Mouse (Mus musculus) inflammation-experienced regulatory T-cells, adult 6 months (primary cell): ENCODE measurements around the gene Rbm15b. TPM values are rescaled to one million over a fixed set of nuclear protein-coding genes. Genes with fewer than 3 reads are reported as not detected.

Source experiments
- ATAC-seq: one replicate; pipeline ENCODE4 v1.8.0; 2017
- polyA plus RNA-seq, 3 experiments: library from polyadenylated mRNA; unstranded; fragments of 100-300 nt; shearing (Covaris generic); gene quantifications; one replicate each; pipeline ENCODE4 v1.2.1; 2017

Gene Rbm15b
- 1 to 10 TPM; 3.8 to 4.7 (median 4.0) TPM for polyA plus RNA-seq

DNA sequence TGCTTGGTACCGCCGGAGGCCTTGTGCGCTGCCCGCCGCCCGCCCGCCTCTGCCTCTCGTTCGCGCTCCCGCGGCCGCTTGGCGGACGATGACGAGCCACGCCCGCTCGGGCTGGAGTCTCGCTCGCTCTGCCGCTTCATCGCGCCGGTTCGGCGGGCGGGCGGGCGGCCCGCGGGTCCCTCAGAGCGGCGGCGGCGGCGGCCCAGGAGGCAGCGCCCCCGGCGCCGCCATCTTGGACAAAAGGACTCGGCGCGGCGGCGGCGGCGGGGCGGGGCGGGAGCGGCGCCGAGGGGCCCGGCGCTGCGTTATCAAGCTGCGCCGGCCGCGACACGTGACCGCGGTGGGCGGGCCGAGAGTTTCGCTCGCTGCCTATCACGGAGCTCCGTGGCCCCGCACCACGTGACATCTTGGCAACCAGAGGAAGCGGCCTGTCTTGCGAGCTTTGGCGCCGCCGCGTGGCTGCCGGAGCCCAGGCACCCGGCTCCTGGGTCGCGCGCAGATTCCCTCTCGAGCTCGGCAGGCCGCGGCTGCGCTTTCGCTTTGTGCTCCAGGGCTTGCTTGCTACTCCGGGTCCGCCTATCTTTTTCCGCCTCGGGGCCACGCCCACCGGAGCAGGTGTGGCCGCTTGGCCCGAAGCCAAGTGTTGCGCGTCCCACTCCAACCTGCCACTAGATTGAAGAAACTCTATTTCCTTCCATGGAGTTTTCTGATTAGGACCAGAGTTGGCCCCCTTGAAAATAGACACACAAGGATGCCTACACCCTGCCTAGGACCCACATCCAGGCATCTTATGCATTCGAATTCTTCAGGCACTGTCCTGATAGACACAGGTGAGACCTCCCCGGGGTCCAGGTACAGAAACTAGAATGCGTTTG, at the start of gene Rbm15b:
Gene Rbm15b (minus strand): TSS at position 601 of the 875 bp plus-strand sequence.
- peak; percentile 70 for ATAC-seq

DNA sequence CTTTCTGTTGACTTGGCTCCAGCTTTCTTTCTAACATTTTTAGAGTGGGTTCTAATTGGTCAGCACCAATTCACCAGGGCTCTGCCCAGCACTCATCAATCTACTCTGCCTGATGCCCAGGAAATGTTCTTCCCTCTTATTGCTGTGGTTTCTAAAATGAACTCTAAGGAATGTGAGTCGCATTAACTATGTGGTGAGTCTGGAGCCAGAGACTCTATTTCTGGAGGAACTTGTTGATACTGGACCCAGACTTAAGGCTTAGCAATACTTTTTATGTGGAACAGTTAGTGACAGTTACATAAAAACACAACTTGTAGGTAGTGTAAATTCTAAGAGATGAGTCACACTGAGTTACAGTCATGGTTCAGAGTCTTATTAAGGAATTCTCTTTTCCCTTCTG, 47.8 kb upstream of the Rbm15b start:
- no peak for ATAC-seq

DNA sequence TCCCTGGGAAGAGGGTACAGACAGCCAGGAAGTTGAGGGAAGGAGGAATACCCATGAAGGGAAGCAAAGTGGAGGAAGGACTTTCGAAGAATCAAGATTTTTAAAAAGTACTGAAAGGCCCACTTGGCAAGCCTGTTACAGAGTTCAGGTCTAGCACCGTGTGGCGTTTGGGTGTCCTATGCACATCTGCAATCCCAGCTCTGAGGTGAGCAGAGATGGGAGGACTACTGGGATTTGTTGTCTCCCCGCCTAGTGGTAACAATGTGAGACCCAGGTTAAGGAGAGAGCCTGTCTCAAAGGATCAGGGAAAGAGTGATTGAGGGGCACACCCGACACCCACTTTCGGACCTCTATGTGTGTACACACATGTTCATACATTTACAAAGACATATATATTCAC, 27.6 kb upstream of the Rbm15b start:
- ATAC-seq = no peak

DNA sequence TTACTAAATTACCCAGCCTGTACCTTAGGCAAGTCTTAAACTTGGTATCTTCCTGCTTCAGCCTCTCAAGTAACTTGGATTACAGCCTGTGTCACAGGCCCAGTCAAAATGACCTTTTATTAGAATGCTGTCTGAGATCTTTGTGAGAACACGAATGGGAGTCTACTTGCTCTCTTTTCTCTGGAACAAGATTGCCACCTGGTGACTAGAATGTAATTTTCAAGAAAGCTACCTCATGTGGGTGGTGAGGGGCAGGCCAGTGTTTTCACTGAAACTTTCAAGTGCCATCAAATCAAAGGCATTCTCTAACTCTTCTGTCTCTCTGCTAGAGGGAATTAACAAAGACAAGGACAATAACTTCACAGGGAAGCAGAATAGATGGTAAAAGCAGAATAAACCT, 26.5 kb upstream of the Rbm15b start:
- no peak for ATAC-seq

DNA sequence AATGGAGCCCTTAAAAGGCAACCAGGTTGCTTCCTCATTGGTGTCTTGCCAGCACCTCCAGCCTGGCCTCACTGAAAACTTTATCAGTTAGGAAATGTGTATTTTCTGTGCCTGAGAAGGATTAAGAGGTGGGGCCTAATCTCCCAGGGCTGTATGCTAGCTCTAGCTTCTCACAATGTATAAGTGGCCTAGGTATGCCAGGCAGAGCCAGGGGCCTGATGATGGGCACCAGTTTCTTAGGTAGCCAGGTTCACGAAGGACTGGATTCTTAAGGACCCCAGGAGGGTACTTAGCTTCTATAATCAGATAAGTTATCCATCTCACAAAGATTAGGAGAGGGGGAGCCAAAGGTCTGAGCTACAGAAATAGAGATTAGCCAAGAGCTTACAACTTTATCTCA, 24.4 kb upstream of the Rbm15b start:
- no peak for ATAC-seq

DNA sequence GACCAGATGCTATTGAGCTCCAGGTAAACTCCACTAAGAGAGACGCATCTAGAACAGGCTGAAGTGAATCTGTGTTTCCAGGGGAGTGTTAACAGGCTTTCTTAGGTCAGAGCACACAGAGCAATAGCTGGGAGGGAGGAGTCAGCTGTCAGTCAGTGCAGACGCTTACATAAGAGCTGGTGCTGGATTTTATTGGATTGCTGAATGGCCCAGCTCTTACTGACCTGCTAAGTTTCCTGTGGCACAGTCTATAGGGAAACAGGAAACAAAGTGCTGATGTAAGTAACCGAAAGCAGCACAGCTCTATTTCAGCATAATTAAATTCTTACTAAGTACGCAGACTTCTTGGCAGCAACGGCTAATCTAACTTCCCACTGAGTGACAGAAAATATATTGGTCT, 21.5 kb upstream of the Rbm15b start:
- no peak for ATAC-seq

DNA sequence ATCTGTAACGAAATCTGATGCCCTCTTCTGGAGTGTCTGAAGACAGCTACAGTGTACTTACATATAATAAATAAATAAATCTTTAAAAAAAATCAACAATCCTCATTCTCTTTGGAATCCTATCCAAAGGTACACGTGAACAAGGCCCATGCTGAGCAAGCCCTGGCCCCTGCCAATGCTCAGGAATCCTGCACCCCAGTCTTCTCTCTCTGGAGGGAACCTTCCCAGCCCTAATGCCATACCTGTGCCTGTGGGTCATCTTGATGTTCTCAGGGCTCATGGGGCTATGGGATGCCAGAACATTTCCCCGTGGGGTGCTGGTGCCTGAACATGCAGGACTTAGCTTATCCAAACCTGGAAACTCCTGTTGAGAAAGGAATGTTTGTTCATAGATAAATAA, 20.9 kb upstream of the Rbm15b start:
- ATAC-seq = no peak

DNA sequence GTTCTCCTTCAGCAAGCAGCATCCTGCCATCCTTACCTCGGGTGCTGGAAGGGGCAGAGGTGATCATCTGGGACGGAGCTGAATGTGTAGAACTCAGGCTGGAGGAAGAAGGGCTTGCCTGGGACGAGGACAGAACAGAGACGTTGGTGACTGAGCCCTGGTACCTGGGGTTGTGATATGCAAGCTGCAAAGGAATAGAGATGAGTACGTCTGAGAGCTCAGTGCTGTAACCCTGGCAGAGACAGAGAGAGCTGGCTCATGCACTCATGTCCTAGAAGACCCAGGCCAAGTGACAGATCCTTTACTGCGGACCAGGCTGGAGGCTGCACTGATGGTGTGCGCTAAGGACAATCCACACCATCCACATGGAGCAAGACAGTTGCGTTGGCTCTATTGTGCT, 19.4 kb upstream of the Rbm15b start:
- ATAC-seq = no peak

DNA sequence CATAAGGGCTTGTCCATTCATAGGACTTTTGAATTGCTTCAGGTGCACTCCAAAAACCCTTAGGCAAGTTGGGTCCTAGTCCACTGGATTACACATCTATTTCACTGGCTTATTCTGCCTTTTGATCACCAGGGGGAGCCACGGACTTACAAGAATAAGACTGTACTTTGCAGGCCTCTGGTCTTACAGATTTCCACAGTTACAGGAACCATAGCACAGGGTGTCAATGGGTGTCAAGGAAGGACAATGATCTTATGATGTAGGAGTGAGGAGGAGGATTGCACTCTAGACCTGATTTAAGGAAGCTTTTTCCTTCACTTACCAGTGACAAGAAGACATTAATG, 16.5 kb upstream of the Rbm15b start:
- no peak for ATAC-seq

DNA sequence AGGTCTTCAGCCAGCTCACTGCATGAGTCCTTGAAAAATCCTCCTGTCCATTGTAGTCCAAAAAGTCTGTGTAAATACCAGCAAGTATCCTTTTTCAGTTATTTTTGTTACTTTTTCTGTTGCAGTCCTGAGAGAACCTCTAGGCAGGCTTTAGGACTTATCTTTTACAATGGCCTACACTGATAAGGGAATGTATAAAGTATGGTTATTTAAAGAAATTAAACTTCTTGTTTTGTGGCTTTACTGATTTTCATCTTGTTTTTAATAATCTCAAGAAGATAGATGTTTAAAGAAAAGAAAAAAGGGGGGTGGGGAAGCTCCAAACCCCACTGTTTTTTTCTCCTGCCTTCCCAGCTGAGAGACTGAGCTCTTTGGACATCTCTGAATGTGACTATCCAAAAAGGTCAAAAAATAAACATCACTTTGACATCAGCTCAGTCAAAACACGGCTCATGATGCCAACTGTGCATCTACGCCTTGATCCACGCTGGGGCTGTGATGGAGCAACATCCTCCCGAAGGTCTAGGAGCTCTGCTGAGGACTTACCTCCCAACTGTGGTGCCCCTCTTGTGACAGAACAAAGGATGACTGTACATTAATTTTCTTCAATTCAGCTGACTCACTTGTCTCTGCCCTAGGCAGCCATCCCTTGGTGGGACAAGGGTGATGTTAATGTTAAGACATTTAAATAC, 16.0 kb upstream of the Rbm15b start:
- ATAC-seq = no peak

DNA sequence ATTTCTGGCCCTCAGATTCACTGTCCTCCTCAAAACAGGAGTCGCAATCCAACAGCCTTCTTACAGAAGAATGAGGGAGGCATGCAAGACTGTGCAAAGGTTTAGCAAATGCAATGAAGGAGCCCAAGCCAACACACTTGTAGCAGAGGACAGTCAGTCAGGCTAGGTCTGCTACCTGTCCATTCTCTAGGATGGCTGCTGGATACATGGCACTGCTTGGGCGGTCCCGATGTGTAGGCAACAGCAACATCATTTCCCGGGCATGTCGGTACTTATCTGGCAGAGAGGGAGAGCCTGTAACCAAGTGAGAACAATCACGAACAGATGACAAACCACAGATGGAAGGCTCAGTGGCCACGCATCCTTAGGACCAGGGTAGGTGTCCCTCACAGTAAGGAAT, 14.4 kb upstream of the Rbm15b start:
- ATAC-seq = no peak

DNA sequence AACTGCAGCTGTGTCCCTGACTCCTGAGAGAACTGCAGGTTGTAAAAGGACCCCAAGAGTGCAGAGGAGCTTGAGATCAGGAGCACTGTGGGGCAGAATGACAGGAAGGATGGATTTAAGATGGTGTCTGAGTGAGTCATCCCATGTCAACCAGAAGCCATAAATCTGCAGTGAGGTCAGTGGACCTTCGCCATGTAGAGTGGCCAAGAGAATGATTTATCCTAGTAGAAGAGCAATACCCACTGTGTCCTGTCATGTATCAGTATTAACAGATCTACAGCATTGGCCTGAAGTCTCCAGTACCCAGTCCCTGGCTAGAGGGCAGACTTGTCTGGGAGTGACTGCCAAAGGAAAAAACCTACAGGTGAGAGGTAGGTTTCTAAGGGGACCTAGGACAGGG, 11.7 kb upstream of the Rbm15b start:
- no peak for ATAC-seq

DNA sequence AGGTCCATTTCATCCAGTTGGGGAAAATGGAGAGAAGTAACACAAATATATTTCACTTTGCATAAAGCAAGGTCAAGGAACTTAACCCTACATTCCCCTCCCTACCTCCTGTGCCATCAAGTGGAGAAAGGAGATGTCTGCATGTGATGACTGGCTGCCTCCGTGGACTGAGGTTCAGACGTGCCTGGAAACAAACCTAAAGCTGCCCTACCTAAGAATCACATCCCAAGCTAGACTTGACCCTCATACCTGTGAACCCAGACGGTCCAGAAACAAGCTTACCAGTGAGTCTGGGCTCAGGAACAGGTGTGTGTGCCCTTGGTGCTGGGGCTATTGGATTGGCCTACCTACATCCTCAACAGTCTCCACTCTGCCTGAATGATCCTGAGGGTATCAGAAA, 6.1 kb upstream of the Rbm15b start:
- no peak for ATAC-seq

DNA sequence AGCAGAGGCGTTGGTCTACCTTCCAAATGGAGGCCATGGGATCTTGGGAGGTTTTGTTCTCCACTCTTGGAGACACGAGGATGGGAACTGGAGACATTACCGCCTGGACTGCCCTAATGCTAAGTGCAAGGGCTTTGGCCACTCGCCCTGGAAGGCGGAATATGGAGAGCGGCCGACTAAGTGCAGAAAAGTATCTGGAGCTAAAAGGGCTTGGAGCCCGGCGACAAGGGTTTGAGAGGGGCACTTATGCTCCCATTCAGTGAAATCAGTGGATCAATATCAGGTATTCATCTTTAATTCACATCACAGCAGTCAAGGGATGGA, 5.3 kb upstream of the Rbm15b start:
- no peak for ATAC-seq

DNA sequence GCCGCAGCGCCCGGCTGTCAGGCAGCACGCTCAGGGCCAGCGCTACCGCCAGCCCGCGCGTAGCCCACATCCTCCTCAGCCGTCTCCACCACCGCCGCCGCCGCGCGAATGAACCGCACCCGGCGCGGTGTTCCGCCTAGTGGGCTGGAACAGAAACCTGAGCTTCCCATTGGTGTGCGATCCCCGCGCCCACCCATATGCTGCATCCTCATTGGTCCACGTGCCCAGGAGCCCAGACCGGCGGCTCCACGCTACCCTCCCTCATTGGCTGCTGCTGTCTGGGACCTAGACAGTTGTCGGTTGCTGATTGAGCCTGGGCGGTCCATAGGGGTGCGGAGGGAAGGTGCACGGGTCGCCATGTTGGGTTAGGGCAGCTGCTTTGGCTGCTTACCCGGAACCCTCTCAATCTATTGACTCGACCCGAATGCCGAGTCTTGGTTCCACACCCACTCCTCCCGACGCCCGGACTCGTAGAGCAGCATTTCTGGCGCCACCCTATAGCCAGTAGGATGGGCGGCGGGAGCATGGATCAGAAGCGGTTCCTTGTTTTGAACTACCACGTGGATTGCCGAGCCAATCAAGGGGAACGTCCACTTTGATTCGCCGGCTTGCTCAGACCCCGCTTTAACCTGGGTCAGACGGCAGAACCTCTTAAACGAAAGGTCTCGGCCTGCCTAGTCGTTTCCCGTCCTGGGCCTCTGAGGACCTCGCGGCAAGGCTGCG, 4.8 kb upstream of the Rbm15b start, which contains the start of gene Manf:
Gene Manf (minus strand): TSS at position 151 of the 723 bp plus-strand sequence.
- ATAC-seq = peak; percentile 88

DNA sequence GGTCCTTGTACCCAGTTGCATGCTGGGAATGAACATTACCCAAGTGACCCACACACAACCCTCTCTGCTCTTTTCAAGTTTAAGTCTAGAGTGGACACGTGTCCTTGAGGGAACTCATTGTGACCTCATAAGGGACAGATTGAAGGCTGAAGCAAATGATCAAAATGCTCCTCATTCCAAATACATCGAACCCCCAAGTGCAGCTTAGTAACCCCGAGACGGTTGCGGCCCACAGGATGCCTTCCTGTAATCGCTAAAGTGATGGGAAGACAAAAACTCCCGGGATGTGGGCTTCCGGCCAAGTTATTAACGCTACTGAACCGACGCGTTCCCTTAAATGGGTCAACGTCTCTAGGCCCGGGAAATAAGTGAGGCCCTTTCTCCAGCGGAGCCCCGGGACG, 4.1 kb upstream of the Rbm15b start:
- ATAC-seq = no peak

DNA sequence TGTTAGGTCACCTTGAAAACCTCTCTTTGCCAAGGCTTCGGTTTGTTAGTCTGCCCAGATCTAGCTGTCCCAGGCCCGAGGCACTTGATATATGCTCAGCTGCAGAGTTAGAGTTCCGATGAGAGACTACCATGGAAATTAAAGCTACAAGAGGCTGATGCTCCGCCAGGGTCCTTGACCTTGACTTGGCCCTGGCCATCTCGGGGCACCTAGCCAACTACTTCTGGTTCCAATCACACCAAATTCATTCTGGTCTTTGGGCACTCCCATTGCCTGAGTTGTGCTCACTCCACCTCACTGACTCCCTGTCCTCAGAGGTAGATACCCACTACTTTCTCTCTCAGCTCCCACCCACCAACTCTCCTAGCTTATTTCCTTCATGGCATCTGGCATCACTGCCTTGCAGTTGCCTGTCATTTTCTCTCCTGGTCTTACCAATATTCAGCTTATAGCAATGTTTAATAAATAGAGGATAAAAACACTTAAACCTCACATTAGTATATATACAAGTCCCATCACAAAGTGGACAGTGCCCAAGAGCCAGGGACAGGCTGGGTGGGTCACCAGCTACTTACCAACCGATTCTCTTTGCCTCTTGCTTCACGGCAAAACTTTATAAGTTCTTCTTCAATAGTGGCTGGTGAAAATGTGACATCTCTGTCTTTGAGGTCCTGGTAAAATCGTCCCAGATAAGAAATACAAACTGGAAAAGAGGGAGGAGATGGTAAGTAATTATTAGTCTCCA, 3.4 kb upstream of the Rbm15b start:
- no peak for ATAC-seq

DNA sequence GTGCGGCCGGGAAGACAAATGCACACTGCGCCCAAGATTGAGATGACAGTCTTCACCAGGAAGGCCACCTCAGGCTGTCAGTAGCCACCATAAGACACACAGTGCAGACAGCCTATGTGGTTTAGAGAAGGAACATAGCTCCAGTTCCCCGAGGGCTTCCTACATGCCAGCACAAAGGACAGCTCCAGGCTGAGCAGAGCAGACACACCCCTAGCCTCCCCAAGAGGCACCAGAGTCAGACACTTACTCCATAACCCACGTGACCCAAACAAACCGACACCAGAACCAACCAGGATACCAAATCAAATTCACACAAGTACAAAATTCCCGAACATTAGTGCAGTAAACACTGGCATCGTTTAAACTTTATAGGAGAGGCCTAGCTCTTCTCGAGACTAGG, 2.1 kb upstream of the Rbm15b start:
- no peak for ATAC-seq

DNA sequence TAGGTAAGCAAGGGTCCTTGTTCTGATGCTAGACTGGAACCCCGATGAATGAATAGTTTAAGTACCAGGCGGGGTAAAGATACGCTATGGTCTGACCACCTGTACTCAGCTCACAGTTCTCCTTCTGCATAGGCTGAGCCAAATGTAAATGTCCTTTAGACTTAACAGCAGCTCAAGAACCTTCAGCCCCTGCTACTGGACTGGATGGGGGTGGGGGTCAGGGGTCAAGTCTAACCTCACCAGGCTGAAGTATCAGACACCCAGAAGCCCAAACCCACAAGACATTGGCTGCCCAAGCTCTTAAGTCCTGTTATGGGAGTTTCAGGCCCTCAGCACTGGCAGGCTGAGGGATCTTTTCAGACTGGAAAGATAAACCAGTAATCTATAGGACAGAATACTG, 1.1 kb upstream of the Rbm15b start:
- no peak for ATAC-seq

DNA sequence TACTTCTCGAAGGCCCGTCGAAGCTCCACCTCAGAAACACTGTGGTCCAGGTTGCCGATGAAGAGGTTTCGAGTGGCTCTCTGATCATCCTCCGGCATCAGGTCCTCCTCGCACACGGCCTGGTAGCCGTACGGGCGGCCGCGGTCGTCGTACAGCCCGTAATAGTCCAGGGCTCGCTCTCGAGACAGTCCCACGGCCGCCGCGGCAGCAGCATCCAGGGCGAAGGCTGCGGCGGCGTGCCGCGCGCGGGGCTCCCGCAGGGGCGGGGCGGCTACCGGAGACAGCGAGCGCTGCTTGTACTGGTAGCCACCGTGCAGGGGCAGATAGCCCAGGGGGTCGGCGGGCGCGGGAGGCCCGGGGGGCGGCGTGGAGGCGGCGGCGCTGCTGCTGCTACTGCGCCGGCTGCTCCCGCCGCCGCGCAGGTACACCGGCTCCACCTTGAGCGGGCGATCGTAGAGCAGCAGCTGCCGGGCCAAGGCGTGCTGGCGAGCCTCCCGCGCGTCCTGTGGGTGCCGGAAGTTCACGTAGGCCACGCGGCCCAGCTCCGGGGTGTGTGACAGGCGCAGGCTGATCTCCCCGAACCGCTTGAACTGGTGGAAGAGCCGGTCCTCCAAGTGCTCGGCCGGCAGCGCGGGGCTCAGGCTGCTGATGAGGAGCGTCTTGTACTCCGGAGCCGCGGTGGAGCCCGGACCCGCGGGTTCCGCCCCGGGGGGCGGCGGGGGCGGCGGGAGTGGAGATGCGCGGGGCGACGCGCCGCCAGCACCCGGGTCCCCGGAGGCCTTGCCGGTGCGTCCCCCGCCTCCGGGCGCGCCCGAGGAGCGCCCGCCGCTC, 1.1 kb downstream of the Rbm15b start:
- peak; percentile 11 for ATAC-seq

DNA sequence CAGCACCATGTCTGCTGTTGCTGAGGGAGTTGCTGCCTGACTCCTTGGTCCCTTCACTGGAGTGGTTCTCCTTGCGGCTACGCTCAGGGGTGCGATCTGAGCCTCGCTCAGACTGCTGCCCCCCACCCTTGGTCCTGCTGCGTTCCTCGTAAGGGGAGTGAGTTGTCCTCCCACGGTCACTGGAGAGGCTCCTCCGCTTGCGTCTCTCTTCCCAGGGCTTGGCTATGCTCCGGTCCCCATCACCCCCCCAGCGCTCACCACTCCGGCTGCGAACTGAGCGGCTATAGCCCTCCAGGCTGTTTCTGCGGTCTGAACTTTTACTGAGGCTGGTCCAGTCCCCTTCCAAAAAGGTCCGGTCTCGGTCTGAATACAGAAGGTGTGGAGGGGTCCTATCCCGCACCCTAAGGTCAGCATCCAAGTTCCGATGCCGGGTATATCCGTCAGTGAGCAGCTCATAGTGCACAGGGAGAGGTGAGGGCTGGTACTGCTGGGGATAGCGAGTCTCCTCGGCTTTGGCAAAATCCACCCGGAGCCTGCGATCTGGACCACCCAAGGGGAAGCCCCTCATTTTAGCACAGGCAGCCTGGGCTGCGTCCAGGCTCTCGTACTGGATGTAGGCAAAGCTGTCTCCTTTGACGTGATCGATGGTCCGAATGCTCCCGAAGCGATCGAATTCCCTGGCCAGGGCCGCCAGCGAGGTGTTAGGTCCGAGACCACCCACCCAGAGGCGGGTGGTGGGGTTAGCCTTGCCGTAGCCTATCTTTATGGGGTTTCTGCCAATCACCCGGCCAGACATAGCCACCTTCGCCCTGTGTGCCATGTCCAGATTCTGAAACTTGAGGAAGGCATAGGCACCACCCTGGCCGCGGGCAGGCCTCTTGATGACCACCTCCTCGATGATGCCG, 2.0 kb downstream of the Rbm15b start:
- no peak for ATAC-seq
